Mouse (Mus musculus) brain, embryonic 14.5 days (tissue): ENCODE results near the gene Mapkapk3. TPM values are rescaled to one million over a fixed set of nuclear protein-coding genes. Genes with fewer than 3 reads are reported as not detected.
A peak's percentile ranks its signal among the peaks of the same experiment; 100 is the strongest.

Experiments used
- DNase-seq: peaks from one replicate; pipeline ENCODE4 v3.0.0-alpha.2; 2011; ENCODE audit warnings: low read depth
- CTCF ChIP-seq: fragments of 200-500 bp; IDR thresholded peaks from 2 replicates; pipeline ENCODE4 v1.5.1; 2012; ENCODE audit warnings: inconsistent platforms, mild to moderate bottlenecking, moderate library complexity, borderline replicate concordance; ENCODE audit not compliant: insufficient read depth, insufficient read length; ENCODE audit errors: extremely low read depth
- POLR2A ChIP-seq: fragments of 200-500 bp; IDR thresholded peaks from 2 replicates; pipeline ENCODE4 v1.6.1; 2012; ENCODE audit warnings: mild to moderate bottlenecking, inconsistent platforms, borderline replicate concordance; ENCODE audit not compliant: poor library complexity, insufficient read depth, insufficient read length, severe bottlenecking; ENCODE audit errors: extremely low read depth
- polyA plus RNA-seq: library from polyadenylated mRNA; depleted of rRNA; stranded (reverse); fragments of >200 nt; gene quantifications from 2 replicates; pipeline ENCODE4 v1.2.3, GENCODE M21; 2012

The Mapkapk3 gene
- polyA plus RNA-seq, 1 experiment, result 3.3 TPM

DNA sequence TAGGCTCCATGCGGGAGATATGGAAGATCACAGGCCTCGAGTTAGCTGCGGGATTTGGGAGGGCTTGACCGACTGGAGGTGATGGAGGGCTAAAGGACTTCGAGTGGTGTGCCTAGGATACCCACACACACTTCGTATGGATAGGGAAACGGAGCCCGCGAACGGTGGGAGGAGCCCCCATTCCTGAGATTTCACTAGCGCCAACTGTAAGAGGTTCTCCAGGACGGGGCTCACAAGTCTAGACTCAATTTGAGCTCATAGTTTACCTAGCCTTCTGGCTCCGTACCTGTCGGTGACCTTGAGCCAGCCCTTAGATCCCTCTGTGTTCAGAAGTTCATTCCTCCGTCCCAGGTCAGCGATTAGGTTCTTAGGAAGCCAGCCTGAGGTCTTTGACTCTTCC, 7.4 kb upstream of the Mapkapk3 start:
- DNase-seq, result no peak
- no peak for TF ChIP-seq CTCF

DNA sequence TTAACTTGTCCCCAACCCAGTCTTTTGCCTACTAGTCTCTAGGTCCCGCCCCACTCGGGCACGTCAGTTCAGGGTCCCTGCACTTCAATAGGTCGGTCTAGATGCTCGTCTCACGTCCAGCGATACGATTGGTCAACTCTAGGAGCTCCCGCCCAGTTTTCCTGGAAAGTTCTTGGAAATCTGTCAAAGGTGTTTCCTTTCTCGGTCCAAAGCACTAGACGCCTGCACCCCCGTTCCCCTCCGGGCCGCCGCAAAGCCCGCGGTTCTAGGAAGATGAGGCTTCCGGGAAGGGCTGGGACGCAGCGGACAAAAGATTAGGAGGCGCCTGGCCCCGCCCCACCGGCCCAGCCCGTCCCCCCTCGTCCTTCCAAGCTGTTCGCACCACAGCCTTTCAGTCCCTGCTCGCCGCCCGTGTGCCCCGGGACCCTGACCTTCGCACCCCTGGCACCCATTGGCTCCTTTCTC, 6.9 kb upstream of the Mapkapk3 start:
- peak; percentile 97 for DNase-seq
- no peak for TF ChIP-seq CTCF
- no peak for TF ChIP-seq POLR2A

DNA sequence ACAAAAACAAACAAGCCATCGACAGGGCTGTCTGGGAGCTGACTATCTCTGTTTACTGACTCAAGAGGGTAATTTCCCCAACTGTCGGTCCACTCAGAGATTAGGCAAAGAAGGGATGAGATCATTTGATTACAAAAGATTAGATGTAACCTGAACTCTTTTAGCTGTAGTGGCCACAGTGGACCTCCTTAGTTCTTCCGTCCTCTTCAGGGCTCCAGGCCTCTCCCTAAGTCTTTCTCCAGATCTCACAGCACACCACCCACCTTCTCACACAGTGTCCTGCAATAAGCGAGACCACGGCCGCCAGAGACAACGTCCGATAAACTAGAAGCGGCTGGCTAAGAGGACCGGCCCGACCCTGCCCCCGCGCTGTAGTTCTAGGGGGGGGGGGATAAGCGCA, 6.4 kb upstream of the Mapkapk3 start:
- DNase-seq, result no peak
- no peak for TF ChIP-seq POLR2A
- no peak for TF ChIP-seq CTCF

DNA sequence AAGGTAGTCTGAATTCAATTTTAAA, 6.2 kb upstream of the Mapkapk3 start, which contains the start of gene Cish:
Cish (plus strand) TSS at position 11 of the 25 bp plus-strand sequence.
- TF ChIP-seq CTCF, result no peak
- no peak for TF ChIP-seq POLR2A
- DNase-seq, result no peak

DNA sequence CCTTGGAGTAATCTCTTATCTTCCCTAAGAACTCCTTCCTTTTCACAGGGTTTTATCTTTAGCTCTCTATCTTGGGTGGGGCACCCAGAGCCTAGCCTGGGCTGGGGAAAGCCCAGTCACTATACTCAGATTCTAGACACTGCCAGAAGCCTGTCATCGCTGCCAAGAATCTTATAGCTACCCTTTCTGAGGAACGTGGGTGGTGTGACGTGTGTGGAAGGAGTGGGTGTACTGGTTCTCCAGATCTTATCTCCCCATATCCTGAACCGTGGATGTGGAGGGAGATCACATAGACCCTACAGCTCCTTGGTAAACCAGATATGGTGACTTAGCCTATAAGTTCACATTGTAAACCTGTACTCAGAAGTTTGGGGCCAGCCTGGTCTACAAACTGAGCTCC, 5.9 kb upstream of the Mapkapk3 start:
- DNase-seq, result no peak
- TF ChIP-seq POLR2A (no peak), CTCF (no peak)

DNA sequence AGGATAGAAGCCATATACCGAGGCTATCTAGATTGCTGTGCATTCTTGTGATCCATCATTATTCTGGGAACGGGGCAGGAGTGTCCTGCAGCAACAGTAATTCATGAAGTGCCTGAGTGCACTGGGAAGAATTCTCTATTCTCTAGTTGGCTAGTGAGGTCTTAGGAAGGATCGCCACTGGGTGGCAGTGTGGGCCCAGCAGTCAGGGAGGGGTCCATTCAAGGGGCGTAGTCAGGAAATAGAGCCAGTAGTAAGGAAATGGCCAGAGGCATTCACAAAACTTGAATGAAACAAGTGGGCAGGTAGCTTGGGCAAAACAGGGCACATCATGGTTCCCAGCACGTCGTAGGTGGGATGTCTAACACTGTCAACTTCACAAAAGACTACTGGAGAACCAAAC, 4.6 kb upstream of the Mapkapk3 start:
- peak; percentile 77 for DNase-seq
- TF ChIP-seq CTCF, result peak; percentile 89
- no peak for TF ChIP-seq POLR2A

DNA sequence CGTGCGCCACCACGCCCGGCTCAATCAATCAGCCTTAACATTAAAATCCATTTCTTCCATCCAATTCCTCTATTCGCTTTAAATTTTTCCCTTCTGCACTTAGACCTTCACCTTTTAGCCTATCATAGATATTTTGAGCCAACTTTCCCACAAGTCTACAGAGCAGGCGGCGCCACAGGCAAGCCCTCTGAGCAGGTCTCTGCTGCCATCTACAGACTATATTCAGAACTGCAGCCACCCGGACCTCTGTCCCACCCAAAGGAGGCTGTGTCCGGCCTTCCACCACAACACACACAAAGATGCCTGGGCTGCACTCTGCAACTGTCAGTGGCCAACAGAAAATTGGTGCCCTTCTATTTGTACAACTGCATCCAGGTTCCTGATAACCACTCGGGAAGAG, 1.2 kb upstream of the Mapkapk3 start:
- TF ChIP-seq POLR2A (no peak), CTCF (peak; percentile 99)
- peak; percentile 78 for DNase-seq

DNA sequence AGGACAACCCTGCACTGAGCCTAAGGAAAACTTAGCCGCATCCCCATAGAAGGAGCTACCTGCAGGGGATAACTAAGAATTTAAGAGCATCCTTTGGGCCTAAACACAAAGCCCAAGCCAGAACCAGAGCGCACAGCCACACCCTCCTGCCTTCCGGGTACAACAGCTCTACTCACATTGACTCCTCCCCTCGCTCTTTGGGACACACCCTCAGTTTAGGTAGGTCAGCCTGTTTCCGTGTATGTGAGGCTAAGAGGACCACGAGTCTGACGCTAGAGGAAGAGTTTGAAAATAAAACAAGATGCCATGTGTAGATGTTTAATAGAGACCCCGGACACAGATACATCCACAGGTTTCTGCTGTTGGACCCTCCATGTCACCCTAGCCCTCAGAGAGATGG, 966 bp downstream of the Mapkapk3 start:
- no peak for TF ChIP-seq CTCF
- TF ChIP-seq POLR2A, result no peak
- DNase-seq, result no peak

DNA sequence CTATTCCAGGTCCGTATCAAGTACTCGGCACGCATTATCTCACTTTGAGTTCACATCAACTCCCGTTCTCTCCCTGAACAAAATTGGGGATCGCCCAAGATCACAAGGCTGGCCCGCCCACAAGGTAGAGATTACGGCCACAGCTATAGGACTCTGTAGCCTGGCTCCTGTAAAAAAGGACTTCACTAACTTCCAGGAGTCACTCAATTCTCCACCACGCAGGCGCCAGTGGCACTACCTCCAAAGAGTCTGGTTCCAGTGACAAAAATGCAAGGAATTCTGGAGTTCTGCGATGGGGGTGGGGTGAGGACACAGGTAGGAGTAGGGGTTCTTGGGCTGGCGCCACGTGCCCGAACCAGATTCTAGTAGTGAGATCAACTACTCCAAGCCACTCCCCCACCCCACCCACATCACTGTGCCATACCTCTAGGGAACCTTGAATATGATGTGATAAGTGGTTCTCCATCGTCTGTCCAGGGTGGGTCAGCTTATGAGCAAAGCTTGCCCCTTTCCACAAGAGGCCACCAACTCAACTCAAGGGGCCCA, 1.5 kb downstream of the Mapkapk3 start:
- DNase-seq, result no peak
- no peak for TF ChIP-seq POLR2A

DNA sequence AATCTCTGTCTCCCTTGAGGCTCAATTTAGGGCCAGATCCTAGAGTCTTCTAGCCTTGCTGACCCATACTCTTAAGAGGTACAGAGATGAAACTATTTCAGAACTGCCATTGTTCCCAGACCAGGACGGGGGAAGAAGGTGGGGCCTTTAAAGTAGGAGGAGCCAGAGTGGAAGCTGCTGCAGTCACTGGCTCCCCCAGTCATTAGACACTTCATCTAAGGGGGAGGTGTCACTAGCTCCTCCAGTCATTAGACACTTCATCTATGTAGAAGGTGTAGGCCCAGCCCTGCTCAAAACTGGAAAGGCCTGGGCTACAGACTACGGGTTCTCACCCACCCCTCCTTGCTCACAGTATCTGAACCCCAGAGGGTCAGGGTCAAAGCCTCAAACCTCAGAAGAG, 2.4 kb downstream of the Mapkapk3 start:
- no peak for DNase-seq
- no peak for TF ChIP-seq CTCF
- TF ChIP-seq POLR2A, result no peak

DNA sequence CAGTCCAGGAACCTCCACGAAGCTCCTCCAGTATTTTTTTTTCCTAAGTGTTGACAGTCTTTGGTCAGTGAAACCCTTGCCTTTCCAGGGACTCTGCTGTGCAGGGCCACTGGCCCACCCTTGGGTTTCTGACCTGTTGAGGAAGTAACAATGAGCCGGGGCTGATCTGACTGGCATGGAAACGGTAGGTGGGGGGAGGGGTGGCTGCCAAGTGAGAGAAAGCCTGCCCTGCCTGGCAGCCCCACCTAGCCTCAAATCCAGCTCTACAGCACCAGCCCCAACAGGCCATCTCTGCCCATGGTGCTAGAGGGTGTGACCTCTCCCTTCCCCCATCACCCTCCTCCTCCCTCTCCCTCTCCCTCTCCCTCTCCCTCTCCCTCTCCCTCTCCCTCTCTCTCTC, 4.7 kb downstream of the Mapkapk3 start:
- DNase-seq, result no peak
- TF ChIP-seq POLR2A (no peak), CTCF (no peak)

DNA sequence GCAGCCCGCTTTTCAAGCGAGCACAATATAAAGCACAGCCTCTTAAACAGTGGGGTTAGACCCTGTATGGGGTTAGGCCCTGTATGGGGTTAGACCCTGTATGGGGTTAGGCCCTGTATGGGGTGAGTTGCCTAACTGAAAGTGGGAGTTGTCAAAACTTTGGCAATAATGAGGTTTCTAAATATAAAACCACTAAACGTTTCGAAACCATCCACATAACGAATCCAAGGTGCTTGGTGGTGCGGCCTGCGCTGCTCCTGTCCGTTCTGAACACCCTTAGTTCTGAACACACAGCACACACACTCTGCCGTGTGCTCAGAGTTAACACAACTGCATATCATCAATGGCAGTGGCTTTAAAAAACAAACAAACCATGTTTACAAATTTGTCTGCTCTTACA, 6.7 kb downstream of the Mapkapk3 start:
- TF ChIP-seq POLR2A (no peak), CTCF (no peak)

DNA sequence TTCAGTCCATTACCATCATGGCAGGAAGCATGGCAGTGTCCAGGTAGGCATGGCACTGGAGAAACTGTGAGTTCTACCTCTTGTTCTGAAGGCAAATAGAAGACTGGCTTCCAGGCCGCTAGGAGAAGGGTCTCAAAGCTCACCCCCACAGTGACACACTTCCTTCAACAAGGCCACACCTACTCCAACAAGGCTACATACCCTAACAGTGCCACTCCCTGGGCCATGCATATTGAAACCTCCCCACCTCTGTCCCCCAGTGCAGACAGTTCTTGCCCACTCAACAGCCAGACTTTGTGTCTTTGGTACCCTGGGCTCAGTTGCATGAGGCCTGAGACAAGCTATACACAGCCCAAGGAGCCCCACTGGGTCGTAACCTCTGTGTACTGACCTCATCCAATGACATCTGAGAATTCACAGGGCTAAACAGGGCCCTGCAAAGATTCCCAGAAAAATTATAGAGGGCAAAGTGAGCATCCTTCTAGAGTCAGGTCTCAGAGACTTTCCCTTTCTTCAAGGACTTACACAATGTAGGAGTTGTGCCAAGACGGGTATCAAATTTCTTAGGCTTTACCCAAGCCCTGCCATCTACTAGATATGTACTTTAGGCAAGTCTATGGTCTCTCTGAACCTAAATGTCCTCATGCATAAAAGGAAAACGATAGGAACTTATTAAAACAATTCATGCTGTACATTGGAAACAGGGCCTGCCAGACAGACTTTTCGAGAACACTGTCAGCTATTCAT, 8.3 kb downstream of the Mapkapk3 start:
- DNase-seq, result no peak
- no peak for TF ChIP-seq CTCF
- TF ChIP-seq POLR2A, result no peak

More for the DNA sequence above, 6.7 kb downstream of the Mapkapk3 start:
- DNase-seq, result no peak
